Mouse (Mus musculus) intestine, postnatal 0 days (tissue): Measurements from ENCODE around the gene Grik5. TPM values are rescaled to one million over a fixed set of nuclear protein-coding genes. Genes with fewer than 3 reads are reported as not detected.
A peak's percentile ranks its signal among the peaks of the same experiment; 100 is the strongest.

ENCODE experiments used
- ATAC-seq: fragments of 200-750 bp; cut with Nextera tagmentation; 2 replicates; pipeline ENCODE4 v1.8.0; 2017; ENCODE audit warnings: mild to moderate bottlenecking, moderate TSS enrichment, moderate library complexity
- H3K27ac ChIP-seq: fragments of 300-500 bp; sonication (generic); 2 replicates; pipeline ENCODE4 v1.5.1; 2014; ENCODE audit warnings: mild to moderate bottlenecking, low read depth, low read length, moderate library complexity
- H3K27me3 ChIP-seq: fragments of 300-500 bp; sonication (generic); replicated peaks from 2 replicates; pipeline ENCODE4 v1.6.1; 2014; ENCODE audit warnings: low read length, mixed read lengths; ENCODE audit not compliant: control insufficient read depth, insufficient read depth
- H3K36me3 ChIP-seq: fragments of 300-500 bp; sonication (generic); 2 replicates; pipeline ENCODE4 v1.6.1; 2014; ENCODE audit warnings: mild to moderate bottlenecking, moderate library complexity; ENCODE audit not compliant: control insufficient read depth, insufficient read depth
- H3K4me1 ChIP-seq: fragments of 300-500 bp; sonication (generic); replicated peaks from 2 replicates; pipeline ENCODE4 v1.6.1; 2014; ENCODE audit warnings: antibody characterized with exemption, low read length, mixed read lengths; ENCODE audit not compliant: control insufficient read depth, insufficient read depth
- H3K4me2 ChIP-seq: fragments of 300-500 bp; sonication (generic); replicated peaks from 2 replicates; pipeline ENCODE4 v1.6.1; 2014; ENCODE audit warnings: low read depth, mild to moderate bottlenecking, moderate library complexity
- H3K4me3 ChIP-seq: fragments of 300-500 bp; sonication (generic); 2 replicates; pipeline ENCODE4 v1.5.1; 2014; ENCODE audit warnings: low read depth, low read length
- H3K9ac ChIP-seq: fragments of 300-500 bp; sonication (generic); 2 replicates; pipeline ENCODE4 v1.6.1; 2014; ENCODE audit warnings: mild to moderate bottlenecking, low read depth, low read length
- H3K9me3 ChIP-seq: fragments of 300-500 bp; sonication (generic); 2 replicates; pipeline ENCODE4 v1.6.1; 2016; ENCODE audit warnings: mixed run types; ENCODE audit not compliant: control insufficient read depth
- CTCF ChIP-seq: sonication (generic); IDR thresholded peaks from 2 replicates; pipeline ENCODE4 v1.5.1; 2016; ENCODE audit warnings: low read depth, mild to moderate bottlenecking, control low read depth, antibody characterized with exemption, moderate library complexity
- WGBS: fragments of 180-500 bp; shearing (Covaris S2); extraction: QIAGEN DNeasy Blood & Tissue Kit; methylation state at CpG from one replicate; pipeline ENCODE4 v1.1.7; 2014; 5-methylcytosine and 5-hydroxymethylcytosine counted together
- polyA plus RNA-seq: library from polyadenylated mRNA; unstranded; fragments of >200 nt; fragmentation: Nextera tagmentation; extraction: Ambion mirVana; gene quantifications from 2 replicates; pipeline ENCODE4 v1.2.1, GENCODE M21; 2015

Grik5 gene
- polyA plus RNA-seq, 1 experiment from 2014 or later, result 1.3 TPM

DNA sequence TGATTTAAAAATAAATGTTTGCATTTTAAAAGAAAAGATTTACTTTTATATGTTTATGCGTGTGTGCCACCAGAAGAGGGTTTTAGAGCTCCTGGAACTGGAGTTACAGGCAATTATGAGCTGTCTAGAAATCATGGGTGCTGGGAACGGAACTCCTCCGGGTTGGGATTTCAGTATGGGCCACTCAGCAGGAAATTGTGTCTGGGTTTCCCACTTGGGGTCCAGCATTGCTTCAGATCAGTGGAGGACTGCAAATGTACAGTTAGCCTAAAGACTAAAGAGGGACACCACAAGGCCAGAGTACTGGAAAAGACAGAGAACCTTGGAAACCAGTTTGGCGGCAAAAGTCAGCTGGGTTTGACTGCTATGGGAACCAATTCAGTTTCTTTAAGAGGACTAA, 98.9 kb downstream of the Grik5 start:
- Histone ChIP-seq H3K4me2 (no peak overlapping the region), H3K4me1 (no peaks in the 10 kb centered on the region), H3K9ac (no peak overlapping the region), H3K9me3 (no peaks in the 10 kb centered on the region), H3K4me3 (no peak overlapping the region), H3K27ac (no peak overlapping the region), H3K27me3 (no peaks in the 10 kb centered on the region), H3K36me3 (peaks cover 9% of the 10 kb centered on the region)
- ATAC-seq, result no peak
- WGBS, result 84% methylated on average over 4 of the region's 4 CpGs
- TF ChIP-seq CTCF, result no peak

DNA sequence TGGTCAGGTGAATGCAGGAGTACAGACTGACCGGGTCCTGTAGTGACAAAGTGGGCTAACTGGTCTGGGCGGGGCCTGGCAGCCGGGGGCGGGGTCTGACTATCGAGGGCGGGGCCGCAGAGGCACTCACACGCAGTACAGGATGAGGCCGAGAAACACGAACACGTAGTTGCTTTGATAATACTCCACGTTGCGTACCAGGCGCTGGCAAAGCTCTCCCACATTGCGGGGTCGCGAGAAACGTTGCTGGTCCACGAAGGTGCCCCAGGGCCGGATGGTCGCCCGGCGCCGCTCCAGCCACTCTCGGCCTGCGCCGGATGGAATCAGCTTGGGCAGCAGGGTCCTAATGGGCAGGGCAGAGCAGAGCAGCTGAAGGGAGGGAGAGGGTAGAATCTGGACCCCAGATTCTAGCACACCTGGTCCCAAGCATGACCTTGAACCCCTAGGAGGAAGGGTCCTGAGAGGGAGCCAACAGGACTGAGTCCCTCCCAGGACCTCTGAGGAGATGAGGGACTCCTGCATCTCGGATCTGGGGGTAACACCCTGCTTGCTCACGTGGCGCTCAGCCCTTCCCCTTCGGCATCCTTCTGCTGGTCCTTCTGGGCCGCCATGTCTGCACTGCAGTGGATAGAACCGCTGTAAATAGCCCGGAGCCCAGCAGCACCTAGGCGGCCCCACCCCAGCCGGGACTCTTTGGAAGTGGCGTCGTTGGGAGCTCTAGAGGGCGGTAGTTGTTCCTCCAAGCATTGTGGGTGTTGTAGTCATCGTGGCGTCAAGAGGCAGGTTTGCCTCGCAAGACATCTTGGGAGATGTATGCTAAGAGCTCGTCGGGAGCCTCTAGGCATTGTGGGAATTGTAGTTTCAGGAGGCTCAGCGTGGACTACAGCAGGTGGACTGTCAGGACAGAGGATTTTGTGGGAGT, 99.9 kb downstream of the Grik5 start, which contains the start of gene Rabac1:
Gene Rabac1 (minus strand): TSS at position 783 of the 922 bp plus-strand sequence.
- H3K4me2 ChIP-seq, result peak within 1 kb of the TSS; percentile 83
- H3K9me3 ChIP-seq, result no peaks in the 10 kb centered on the region
- H3K9ac ChIP-seq, result peak within 1 kb of the TSS; percentile 67
- peak within 1 kb of the TSS; percentile 76 for H3K27ac ChIP-seq
- no peaks in the 10 kb centered on the region for H3K27me3 ChIP-seq
- peak; percentile 93 for ATAC-seq
- peak; percentile 76 for TF ChIP-seq CTCF
- H3K36me3 ChIP-seq, result peaks cover 9% of the 10 kb centered on the region
- no peaks in the 10 kb centered on the region for H3K4me1 ChIP-seq
- peak within 1 kb of the TSS; percentile 72 for H3K4me3 ChIP-seq
- under 1% methylated on average over 45 of the region's 45 CpGs for WGBS

DNA sequence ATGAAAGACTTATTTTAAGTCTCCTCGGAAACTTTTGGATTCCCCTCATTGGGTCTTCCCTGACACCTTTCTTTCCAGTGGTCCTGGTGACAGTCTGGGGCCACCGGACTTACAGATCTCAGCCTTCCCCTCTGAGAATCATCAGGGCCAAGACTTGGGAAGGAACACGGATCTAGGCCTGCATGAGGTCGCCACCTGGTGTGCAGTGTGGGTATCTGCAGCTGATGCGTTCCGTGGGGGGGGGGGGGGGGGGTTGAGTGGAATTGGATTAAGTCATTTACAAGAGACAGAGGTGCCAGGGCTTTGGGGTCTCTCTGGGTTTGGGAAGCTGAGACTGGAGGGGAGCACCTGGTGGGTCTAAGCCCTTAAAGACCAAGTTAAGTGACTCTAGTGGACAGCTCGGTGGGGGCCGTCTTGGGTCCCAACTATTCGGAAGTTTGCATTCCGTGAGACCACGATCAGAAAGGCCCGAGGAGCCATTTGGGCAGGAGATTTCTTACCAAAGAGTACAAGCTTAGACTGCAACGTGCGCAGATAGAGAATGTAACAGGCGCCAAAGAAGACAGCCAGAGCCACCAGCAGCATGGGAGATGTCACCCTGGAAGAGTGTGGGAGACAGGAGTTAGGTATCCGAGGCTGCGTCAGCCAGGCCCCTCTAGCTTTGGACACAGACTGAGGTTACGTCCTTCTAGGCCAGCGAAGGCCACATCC, 100.7 kb downstream of the Grik5 start:
- no peak for ATAC-seq
- Histone ChIP-seq H3K36me3 (peaks cover 9% of the 10 kb centered on the region), H3K27me3 (no peaks in the 10 kb centered on the region), H3K9ac (peak overlapping the region; percentile 67), H3K4me1 (no peaks in the 10 kb centered on the region), H3K27ac (peak overlapping the region; percentile 76), H3K9me3 (no peaks in the 10 kb centered on the region), H3K4me3 (peak overlapping the region; percentile 72), H3K4me2 (peak overlapping the region; percentile 83)
- peak; percentile 83 for TF ChIP-seq CTCF
- 9% methylated on average over 19 of the region's 19 CpGs for WGBS

DNA sequence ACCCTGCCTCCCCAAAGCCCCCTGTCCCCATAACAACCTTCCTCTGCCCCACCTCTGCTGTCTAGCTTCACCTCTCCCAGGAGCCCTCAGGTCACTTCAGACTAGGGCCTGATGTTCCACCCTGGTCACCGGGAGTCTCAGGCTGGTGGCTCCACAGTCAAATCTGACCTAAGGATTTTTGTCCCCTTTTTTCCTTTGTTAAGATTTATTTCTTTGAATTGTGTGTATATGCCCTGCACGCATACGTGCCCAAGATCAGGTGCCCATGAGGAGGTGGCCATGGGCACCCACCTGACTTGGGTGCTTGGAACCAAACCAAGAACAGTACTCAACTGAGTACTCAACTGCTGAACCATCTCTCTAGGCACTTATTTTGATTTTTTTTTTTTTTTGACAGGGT, 101.8 kb downstream of the Grik5 start:
- TF ChIP-seq CTCF, result no peak
- no peaks in the 10 kb centered on the region for H3K9me3 ChIP-seq
- no peak for ATAC-seq
- no peak overlapping the region for H3K27ac ChIP-seq
- H3K4me2 ChIP-seq, result no peak overlapping the region
- H3K9ac ChIP-seq, result no peak overlapping the region
- no peaks in the 10 kb centered on the region for H3K4me1 ChIP-seq
- peaks cover 9% of the 10 kb centered on the region for H3K36me3 ChIP-seq
- H3K27me3 ChIP-seq, result 0 out of 2 replicates have a peak, but pooled peaks cover 3% of the 10 kb centered on the region
- no peak overlapping the region for H3K4me3 ChIP-seq
- 92% methylated on average over 3 of the region's 3 CpGs for WGBS

DNA sequence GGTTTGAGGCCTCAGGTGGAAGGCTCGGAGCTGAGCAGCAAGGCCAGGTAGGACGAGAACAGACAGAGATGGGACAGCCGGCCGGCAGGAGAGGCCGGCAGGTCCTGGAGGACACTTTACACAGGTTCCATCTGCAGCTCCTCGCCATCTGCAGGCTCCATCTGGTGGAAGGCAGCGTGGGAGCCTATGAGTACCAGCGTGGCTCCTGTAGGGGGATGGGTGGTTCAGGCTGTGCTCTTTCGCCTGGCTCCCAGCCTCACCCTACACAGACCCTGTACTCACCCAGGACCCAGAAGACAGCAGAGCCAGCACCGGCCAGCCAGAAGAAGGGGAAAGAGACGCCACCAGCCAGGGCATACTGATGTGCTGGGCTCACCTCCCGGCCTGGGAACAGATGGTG, 102.3 kb downstream of the Grik5 start:
- no peak for ATAC-seq
- H3K27me3 ChIP-seq, result 0 out of 2 replicates have a peak, but pooled peaks cover 3% of the 10 kb centered on the region
- H3K4me2 ChIP-seq, result no peak overlapping the region
- peaks cover 9% of the 10 kb centered on the region for H3K36me3 ChIP-seq
- TF ChIP-seq CTCF, result no peak
- no peaks in the 10 kb centered on the region for H3K4me1 ChIP-seq
- H3K27ac ChIP-seq, result no peak overlapping the region
- H3K9ac ChIP-seq, result no peak overlapping the region
- no peaks in the 10 kb centered on the region for H3K9me3 ChIP-seq
- 81% methylated on average over 11 of the region's 12 CpGs for WGBS
- no peak overlapping the region for H3K4me3 ChIP-seq

DNA sequence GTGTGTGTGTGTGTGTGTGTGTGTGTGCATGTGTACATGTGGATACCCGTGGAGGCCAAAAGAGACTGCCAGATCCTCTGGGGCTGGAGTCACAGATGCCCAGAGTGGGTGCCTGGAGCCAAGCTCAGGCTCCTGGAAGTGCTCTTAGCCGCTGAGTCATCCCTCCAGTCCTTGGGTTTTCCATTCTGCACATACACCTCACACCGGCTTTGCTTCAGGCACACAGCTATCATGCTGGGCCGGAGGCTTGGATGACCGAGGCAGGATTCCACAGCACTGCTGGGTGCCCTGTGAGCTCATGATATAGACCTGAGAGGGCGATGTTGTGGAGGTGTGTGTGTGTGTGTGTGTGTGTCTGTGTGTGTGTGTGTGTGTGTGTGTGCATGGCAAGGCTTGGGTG, 103.7 kb downstream of the Grik5 start:
- no peak overlapping the region for H3K4me2 ChIP-seq
- H3K27ac ChIP-seq, result no peak overlapping the region
- peaks cover 9% of the 10 kb centered on the region for H3K36me3 ChIP-seq
- 0 out of 2 replicates have a peak, but pooled peaks cover 3% of the 10 kb centered on the region for H3K27me3 ChIP-seq
- ATAC-seq, result no peak
- 72% methylated on average over 6 of the region's 6 CpGs for WGBS
- H3K4me1 ChIP-seq, result no peaks in the 10 kb centered on the region
- no peak overlapping the region for H3K9ac ChIP-seq
- H3K4me3 ChIP-seq, result no peak overlapping the region
- no peak for TF ChIP-seq CTCF
- no peaks in the 10 kb centered on the region for H3K9me3 ChIP-seq
